ENCODE assay signal across 8 mouse cellular contexts in genomic region chr11:84524511-84525270, GRCm38 (mm10). TPM values are rescaled to one million over a fixed set of nuclear protein-coding genes. Genes with fewer than 3 reads are reported as not detected.
DNase-seq lines count a peak whose midpoint lies in the region; ATAC-seq and TF ChIP-seq lines count a peak whose summit lies in the region.

No protein-coding gene starts in this region.

- H3K4me1 ChIP-seq in kidney, adult 2 months (ENCODE audit: control insufficient read depth, insufficient read depth, low read length) = peaks cover 1% of the 10 kb centered on the region; the same call in 1 of the 2 replicates
- peaks cover 49% of the 10 kb centered on the region for H3K4me1 ChIP-seq in hindbrain, embryonic 13.5 days (replicated peaks)
- peaks cover 33% of the 10 kb centered on the region for H3K4me1 ChIP-seq in liver, embryonic 15.5 days (replicated peaks)

- no peaks in the 10 kb centered on the region for H3K9me3 ChIP-seq in hindbrain, embryonic 13.5 days
- no peaks in the 10 kb centered on the region for H3K9me3 ChIP-seq in liver, embryonic 15.5 days (replicated peaks)

- WGBS in kidney, adult 2 months = under 1% methylated on average over 48 of the region's 48 CpGs
- WGBS in hindbrain, embryonic 13.5 days = under 1% methylated on average over 48 of the region's 48 CpGs
- WGBS in liver, embryonic 15.5 days (ENCODE audit: insufficient replicate concordance) = 2% methylated on average over 48 of the region's 48 CpGs

- H3K4me2 ChIP-seq in hindbrain, embryonic 13.5 days = peak overlapping the region; percentile 58
- H3K4me2 ChIP-seq in liver, embryonic 15.5 days = peak overlapping the region; percentile 58

- peak; percentile 55 for DNase-seq in kidney, adult 2 months
- no peak for DNase-seq in kidney, adult 8-10 months
- peak; percentile 81 for DNase-seq in cerebellum, adult 9-11 months
- no peak for DNase-seq in yolk sac, embryonic 10.5 days (ENCODE audit: low spot score)
- no peak for DNase-seq in lung, adult 18-20 months
- no peak for DNase-seq in layer of hippocampus, postnatal 14 days (ENCODE audit: low spot score in 2 of 2)

- peak overlapping the region; percentile 93 for H3K9ac ChIP-seq in hindbrain, embryonic 13.5 days
- no peak overlapping the region for H3K9ac ChIP-seq in liver, embryonic 15.5 days

- no peak for TF ChIP-seq CTCF in kidney, adult 2 months (conservative IDR thresholded peaks at IDR 0.05; ENCODE audit: insufficient read depth, insufficient read length, low read depth, low read length)

- H3K4me3 ChIP-seq in kidney, adult 2 months (ENCODE audit: insufficient read depth, low read depth, low read length) = peak overlapping the region; percentile 93
- peak overlapping the region; percentile 64 for H3K4me3 ChIP-seq in hindbrain, embryonic 13.5 days
- H3K4me3 ChIP-seq in liver, embryonic 15.5 days (replicated peaks) = peak overlapping the region; percentile 40

- H3K36me3 ChIP-seq in kidney, adult 2 months (ENCODE audit: control insufficient read depth, insufficient read depth, low read length) = no peaks in the 10 kb centered on the region
- H3K36me3 ChIP-seq in hindbrain, embryonic 13.5 days = peaks cover 7% of the 10 kb centered on the region; the same call in 1 of the 2 replicates
- H3K36me3 ChIP-seq in liver, embryonic 15.5 days (replicated peaks) = no peaks in the 10 kb centered on the region

- no peak for TF ChIP-seq POLR2A in kidney, adult 2 months (IDR thresholded peaks at IDR 0.05; ENCODE audit: low read depth, low read length)

- ATAC-seq in hindbrain, embryonic 13.5 days (ENCODE audit: low FRiP score) = no peak
- no peak for ATAC-seq in liver, embryonic 15.5 days (ENCODE audit: insufficient read depth)

- 0 out of 2 replicates have a peak, but pooled peaks cover 2% of the 10 kb centered on the region for H3K27me3 ChIP-seq in kidney, adult 2 months (replicated peaks; ENCODE audit: control insufficient read depth, insufficient read depth, low read length)
- H3K27me3 ChIP-seq in hindbrain, embryonic 13.5 days = peaks cover 96% of the 10 kb centered on the region
- H3K27me3 ChIP-seq in liver, embryonic 15.5 days = peaks cover 100% of the 10 kb centered on the region

- peak overlapping the region; percentile 93 for H3K27ac ChIP-seq in kidney, adult 2 months (ENCODE audit: insufficient read depth, low read depth, low read length)
- H3K27ac ChIP-seq in hindbrain, embryonic 13.5 days = peak overlapping the region; percentile 96
- no peak overlapping the region for H3K27ac ChIP-seq in liver, embryonic 15.5 days (replicated peaks)

RNA-seq across cellular contexts. Expression of gene Lhx1, which starts 0.6 kb away (rescaled TPM):
- polyA plus RNA-seq in kidney, adult 2 months (2012; rRNA removed) = 12.8 and 16.7 TPM in 2 replicates
- 64.6 and 67.7 TPM in 2 replicates for polyA plus RNA-seq in hindbrain, embryonic 13.5 days (2015; fragmentation: Nextera tagmentation; extraction: Ambion mirVana)
- polyA plus RNA-seq in liver, embryonic 15.5 days (2015; fragmentation: Nextera tagmentation; extraction: Ambion mirVana) = 0.05 TPM in 1 of 2 replicates, not detected in the other
- total RNA-seq in layer of hippocampus, postnatal 14 days (2021) = 1 to 10 TPM in 1 of 2 experiments, under 1 TPM in 1; 0.91 to 1.6 TPM

RNA-seq across cellular contexts. Expression of gene Aatf, which starts 11.4 kb away (rescaled TPM):
- 6.5 and 12.7 TPM in 2 replicates for polyA plus RNA-seq in kidney, adult 2 months (2012; rRNA removed)
- polyA plus RNA-seq in hindbrain, embryonic 13.5 days (2015; fragmentation: Nextera tagmentation; extraction: Ambion mirVana) = 56.9 and 57.4 TPM in 2 replicates
- 25.1 and 26.4 TPM in 2 replicates for polyA plus RNA-seq in liver, embryonic 15.5 days (2015; fragmentation: Nextera tagmentation; extraction: Ambion mirVana)
- total RNA-seq in layer of hippocampus, postnatal 14 days (2021) = 10 to 100 TPM; 19.8 to 23.4 TPM

Comparison
In these comparisons a context has a peak if more than half of its experiments do, and no peak if none do; other contexts are left out.
1. DNase-seq: peak in kidney, adult 2 months (single experiment) and cerebellum, adult 9-11 months (single experiment); none in kidney, adult 8-10 months (0 of 2), yolk sac, embryonic 10.5 days (single experiment), lung, adult 18-20 months (0 of 2) and layer of hippocampus, postnatal 14 days (0 of 2).
2. H3K4me3 ChIP-seq: peak in every context shown above with its lines; median percentile 93 in kidney, adult 2 months; 64 in hindbrain, embryonic 13.5 days; 40 in liver, embryonic 15.5 days.
3. RNA of gene Lhx1, which starts 0.6 kb away (polyA plus RNA-seq): 64.6 to 67.7 TPM in hindbrain, embryonic 13.5 days and 12.8 to 16.7 TPM in kidney, adult 2 months; 0.05 TPM in liver, embryonic 15.5 days; every median in the first group is over 10 times any median in the second.